Mouse (Mus musculus) T-cell, adult 2 months (primary cell): Measurements from ENCODE around the gene Postn.

Source experiments
- DNase-seq: peaks from one replicate; pipeline ENCODE4 v3.0.0; 2022; ENCODE audit warnings: low spot score

Postn gene

GRCm38 (mm10) chr3:54420189-54420928 lies 59.5 kb downstream of the Postn start:
- DNase-seq: no peak

DNA sequence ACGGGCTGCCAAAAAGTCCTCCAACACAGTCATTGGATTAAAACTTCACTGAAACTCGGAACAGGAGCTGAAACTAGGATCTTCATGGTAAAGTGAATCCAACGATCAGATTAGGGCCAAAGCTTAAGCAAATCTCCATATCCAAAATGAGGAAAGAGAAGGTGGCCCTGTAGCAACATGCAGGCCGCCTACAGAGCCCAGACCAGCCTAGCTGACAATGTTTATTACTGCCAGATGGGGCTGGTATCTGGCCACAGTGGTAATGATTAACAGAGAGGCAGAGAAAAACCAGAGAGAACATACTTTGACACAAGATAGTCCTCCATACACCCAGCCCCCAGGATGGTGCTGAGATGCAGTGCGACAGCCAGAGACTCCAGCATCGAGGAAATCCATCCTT lies 60.1 kb downstream of the Postn start:
- no peak for DNase-seq

DNA sequence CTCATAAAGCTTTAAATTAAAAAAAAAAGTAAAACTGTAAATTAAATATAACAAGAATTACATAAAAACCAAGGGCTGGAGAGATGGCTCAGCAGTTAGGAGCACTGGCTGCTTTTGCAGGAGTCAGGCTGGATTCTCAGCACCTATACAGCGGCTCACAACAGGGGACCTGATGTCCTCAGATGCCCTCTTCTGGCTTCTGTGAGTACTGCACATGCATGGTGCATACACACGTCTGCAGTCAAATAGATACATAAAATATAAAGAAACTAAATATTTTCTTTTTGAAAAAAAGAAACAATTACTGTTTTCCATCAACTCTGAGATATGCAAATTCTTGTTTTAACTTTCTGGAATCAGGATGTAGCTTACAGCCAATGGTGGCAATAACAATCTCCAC lies 60.8 kb downstream of the Postn start:
- DNase-seq: no peak

GRCm38 (mm10) chr3:54424146-54424545 lies 63.2 kb downstream of the Postn start:
- no peak for DNase-seq

GRCm38 (mm10) chr3:54431663-54432062 lies 70.8 kb downstream of the Postn start:
- DNase-seq: no peak

- no peak for DNase-seq
These were observed 71.3 kb downstream of the Postn start for GRCm38 (mm10) chr3:54432167-54432566.

GRCm38 (mm10) chr3:54432605-54433004 lies 71.7 kb downstream of the Postn start:
- DNase-seq: no peak

DNA sequence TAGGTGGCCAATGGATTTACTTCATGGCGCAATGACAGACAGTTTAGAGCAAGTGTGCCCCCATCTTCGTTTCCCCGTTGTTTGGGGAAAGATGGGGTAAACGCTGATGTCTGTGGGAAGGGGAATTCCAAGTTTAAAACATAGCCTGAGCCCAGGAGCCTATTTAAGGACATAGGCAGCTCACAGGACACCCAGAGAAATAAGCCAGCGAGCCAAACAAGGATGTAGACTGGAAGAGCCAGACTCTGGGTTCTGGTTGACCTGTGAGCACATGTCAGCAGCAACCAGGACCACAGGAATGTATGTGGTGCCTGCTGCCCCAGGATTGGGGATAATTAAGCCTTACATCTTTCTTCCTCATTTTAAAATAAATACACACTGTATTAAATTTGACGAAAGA lies 73.7 kb downstream of the Postn start:
- no peak for DNase-seq

GRCm38 (mm10) chr3:54436373-54436964 lies 75.6 kb downstream of the Postn start:
- DNase-seq: no peak
